Mouse (Mus musculus) C2C12 (cell line): ENCODE data around the gene Cspg4. TPM values are rescaled to one million over a fixed set of nuclear protein-coding genes. Genes with fewer than 3 reads are reported as not detected.

ENCODE experiments used
- H3K27me3 ChIP-seq: one replicate; pipeline ENCODE4 v1.6.1; 2011; ENCODE audit not compliant: control insufficient read depth, insufficient read depth, insufficient read length
- H3K36me3 ChIP-seq: one replicate; pipeline ENCODE4 v1.6.1; 2011; ENCODE audit not compliant: control insufficient read depth, insufficient read depth
- H3K4me3 ChIP-seq: one replicate; pipeline ENCODE4 v1.5.1; 2011; ENCODE audit warnings: mild to moderate bottlenecking, control low read depth; ENCODE audit not compliant: poor library complexity, insufficient read depth, severe bottlenecking
- H3K79me2 ChIP-seq: one replicate; pipeline ENCODE4 v1.6.1; 2011; ENCODE audit not compliant: control insufficient read depth, insufficient read depth
- H3K79me3 ChIP-seq: one replicate; pipeline ENCODE4 v1.6.1; 2011; ENCODE audit warnings: low read depth, control low read depth
- H3ac ChIP-seq: one replicate; pipeline ENCODE3; 2011; ENCODE audit warnings: low read depth; ENCODE audit not compliant: control insufficient read depth, insufficient read length
- CEBPB ChIP-seq: IDR thresholded peaks from one replicate; pipeline ENCODE4 v1.6.1; 2011; ENCODE audit warnings: low read depth, mild to moderate bottlenecking, control low read depth, moderate library complexity
- CTCF ChIP-seq: IDR thresholded peaks from one replicate; pipeline ENCODE4 v1.5.1; 2011; ENCODE audit not compliant: control insufficient read depth, insufficient read depth, insufficient read length
- FOSL1 ChIP-seq: IDR thresholded peaks from one replicate; pipeline ENCODE4 v1.8.0; 2011; ENCODE audit warnings: mild to moderate bottlenecking, low read length; ENCODE audit not compliant: poor library complexity, insufficient read depth, severe bottlenecking
- MAX ChIP-seq: IDR thresholded peaks from one replicate; pipeline ENCODE4 v1.6.1; 2011; ENCODE audit warnings: mild to moderate bottlenecking, control low read depth
- MYOD1 ChIP-seq: IDR thresholded peaks from one replicate; pipeline ENCODE4 v1.6.1; 2011; ENCODE audit warnings: low read depth; ENCODE audit not compliant: control insufficient read depth, insufficient read length
- MYOG ChIP-seq: IDR thresholded peaks from one replicate; pipeline ENCODE4 v1.6.1; 2011; ENCODE audit not compliant: control insufficient read depth, insufficient read length; ENCODE audit errors: extremely low read depth
- USF1 ChIP-seq: IDR thresholded peaks from one replicate; pipeline ENCODE4 v1.6.1; 2011; ENCODE audit warnings: low read depth, mild to moderate bottlenecking, control low read depth, moderate library complexity
- polyA plus RNA-seq: library from polyadenylated mRNA; unstranded; fragments of >200 nt; fragmentation: generic; extraction: Trizol; gene quantifications from one replicate; pipeline ENCODE4 v1.2.1, GENCODE M21; 2012; ENCODE audit warnings: missing spikeins

Gene Cspg4
- polyA plus RNA-seq, 1 experiment, result 42.8 TPM

- Histone ChIP-seq H3K79me3 (no peaks in the 10 kb centered on the region), H3K27me3 (no peaks in the 10 kb centered on the region), H3K4me3 (no peak overlapping the region), H3ac (no peak overlapping the region), H3K36me3 (peaks cover 17% of the 10 kb centered on the region), H3K79me2 (no peaks in the 10 kb centered on the region)
- TF ChIP-seq CEBPB (no peak), FOSL1 (no peak), CTCF (no peak), MYOD1 (no peak), MAX (no peak), MYOG (no peak)
Measured at GRCm38 (mm10) chr9:56882818-56883217, 18.0 kb downstream of the Cspg4 start.

- H3K27me3 ChIP-seq, result no peaks in the 10 kb centered on the region
- TF ChIP-seq FOSL1 (no peak), USF1 (no peak), MAX (no peak), MYOD1 (no peak), CEBPB (no peak), MYOG (no peak), CTCF (no peak)
- H3ac ChIP-seq, result no peak overlapping the region
- H3K4me3 ChIP-seq, result no peak overlapping the region
- H3K36me3 ChIP-seq, result peaks cover 21% of the 10 kb centered on the region
- H3K79me2 ChIP-seq, result no peaks in the 10 kb centered on the region
- no peaks in the 10 kb centered on the region for H3K79me3 ChIP-seq
Measured at GRCm38 (mm10) chr9:56883470-56883869, 18.6 kb downstream of the Cspg4 start.

GRCm38 (mm10) chr9:56884328-56884727 is 19.5 kb downstream of the Cspg4 start:
- Histone ChIP-seq H3K79me3 (no peaks in the 10 kb centered on the region), H3K27me3 (no peaks in the 10 kb centered on the region), H3K79me2 (no peaks in the 10 kb centered on the region), H3ac (no peak overlapping the region), H3K4me3 (no peak overlapping the region), H3K36me3 (peaks cover 22% of the 10 kb centered on the region)
- TF ChIP-seq FOSL1, result no peak
- TF ChIP-seq USF1, result no peak
- no peak for TF ChIP-seq MAX
- no peak for TF ChIP-seq MYOG
- no peak for TF ChIP-seq MYOD1
- no peak for TF ChIP-seq CTCF
- TF ChIP-seq CEBPB, result no peak

- no peak for TF ChIP-seq CEBPB
- peak; percentile 48 for TF ChIP-seq CTCF
- Histone ChIP-seq H3K36me3 (peaks cover 30% of the 10 kb centered on the region), H3K79me3 (no peaks in the 10 kb centered on the region), H3K79me2 (no peaks in the 10 kb centered on the region), H3ac (no peak overlapping the region), H3K4me3 (no peak overlapping the region), H3K27me3 (no peaks in the 10 kb centered on the region)
Measured at GRCm38 (mm10) chr9:56886113-56886512, 21.3 kb downstream of the Cspg4 start.

GRCm38 (mm10) chr9:56886601-56887000 is 21.8 kb downstream of the Cspg4 start:
- no peaks in the 10 kb centered on the region for H3K79me2 ChIP-seq
- no peak overlapping the region for H3ac ChIP-seq
- peaks cover 30% of the 10 kb centered on the region for H3K36me3 ChIP-seq
- no peaks in the 10 kb centered on the region for H3K27me3 ChIP-seq
- no peaks in the 10 kb centered on the region for H3K79me3 ChIP-seq
- no peak for TF ChIP-seq FOSL1
- no peak for TF ChIP-seq USF1
- TF ChIP-seq MYOG, result no peak
- TF ChIP-seq CEBPB, result no peak
- no peak for TF ChIP-seq CTCF
- TF ChIP-seq MYOD1, result no peak
- no peak for TF ChIP-seq MAX
- H3K4me3 ChIP-seq, result no peak overlapping the region

- Histone ChIP-seq H3K36me3 (peaks cover 30% of the 10 kb centered on the region), H3K27me3 (no peaks in the 10 kb centered on the region), H3K79me3 (no peaks in the 10 kb centered on the region), H3ac (no peak overlapping the region), H3K4me3 (no peak overlapping the region), H3K79me2 (no peaks in the 10 kb centered on the region)
- TF ChIP-seq FOSL1 (no peak), USF1 (no peak), CTCF (no peak), CEBPB (no peak), MYOG (no peak), MAX (no peak), MYOD1 (no peak)
Measured at GRCm38 (mm10) chr9:56887581-56887980, 22.7 kb downstream of the Cspg4 start.
